Mouse (Mus musculus) adrenal gland, postnatal 36 days (tissue): ENCODE measurements at regions not wholly inside any gene's neighbourhood (a gene's known extent, or its start where the extent isn't known, plus 50 kb on each side); places are given as distances from the start of the nearest gene placed in this dataset.

Source experiments
- DNase-seq, 2 experiments: peaks; one replicate each; pipeline ENCODE4 v3.0.0; 2021; ENCODE audit warnings: mixed read lengths in 1 of 2

- DNase-seq = no peak
Measured at GRCm38 (mm10) chr15:27270203-27270602, 196.3 kb upstream of the Ank start.

- no peak for DNase-seq
Measured at GRCm38 (mm10) chr15:27282279-27282678, 184.2 kb upstream of the Ank start.

GRCm38 (mm10) chr15:27303856-27304255 is 162.6 kb upstream of the Ank start:
- no peak for DNase-seq

- no peak for DNase-seq
Measured at GRCm38 (mm10) chr15:27304256-27304655, 162.2 kb upstream of the Ank start.

DNA sequence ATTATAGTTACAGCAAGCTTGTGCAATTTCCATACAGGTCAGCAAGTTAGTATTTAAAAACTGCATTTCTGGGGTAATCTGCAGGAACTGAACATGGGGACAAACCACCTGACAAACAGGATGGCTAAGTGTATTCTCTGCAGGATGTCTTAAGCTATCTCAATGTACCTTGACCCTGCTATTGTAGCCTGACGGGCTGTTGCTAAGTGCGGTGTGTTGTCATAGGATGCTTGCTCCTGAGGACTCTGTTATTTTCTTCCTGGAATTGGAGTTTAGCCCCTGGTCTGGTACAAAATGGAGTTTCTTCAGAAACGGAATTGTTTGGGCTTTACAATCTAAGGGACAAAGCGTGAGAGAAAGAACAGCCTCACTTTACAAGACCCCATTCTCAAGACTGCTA is 161.4 kb upstream of the Ank start:
- DNase-seq = no peak

DNA sequence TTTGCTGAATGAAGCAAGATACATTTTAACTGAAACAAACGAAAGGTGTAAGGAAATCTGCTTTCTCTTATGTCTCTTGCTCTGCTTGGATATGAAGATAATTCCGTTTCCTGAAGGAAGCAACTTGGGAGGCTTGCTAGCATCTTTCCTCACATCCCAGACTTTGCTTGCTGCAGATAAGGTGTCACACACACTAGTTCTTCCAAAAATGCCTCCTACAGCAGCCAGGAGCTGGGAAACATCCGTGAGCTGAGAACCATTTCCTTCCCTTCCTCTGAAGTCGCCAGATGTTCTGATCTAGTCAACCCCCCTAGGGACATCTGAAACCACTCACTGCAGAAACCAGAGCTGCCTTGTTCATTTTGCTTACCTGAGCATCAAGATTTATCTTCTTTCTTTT is 157.8 kb upstream of the Ank start:
- no peak for DNase-seq

DNA sequence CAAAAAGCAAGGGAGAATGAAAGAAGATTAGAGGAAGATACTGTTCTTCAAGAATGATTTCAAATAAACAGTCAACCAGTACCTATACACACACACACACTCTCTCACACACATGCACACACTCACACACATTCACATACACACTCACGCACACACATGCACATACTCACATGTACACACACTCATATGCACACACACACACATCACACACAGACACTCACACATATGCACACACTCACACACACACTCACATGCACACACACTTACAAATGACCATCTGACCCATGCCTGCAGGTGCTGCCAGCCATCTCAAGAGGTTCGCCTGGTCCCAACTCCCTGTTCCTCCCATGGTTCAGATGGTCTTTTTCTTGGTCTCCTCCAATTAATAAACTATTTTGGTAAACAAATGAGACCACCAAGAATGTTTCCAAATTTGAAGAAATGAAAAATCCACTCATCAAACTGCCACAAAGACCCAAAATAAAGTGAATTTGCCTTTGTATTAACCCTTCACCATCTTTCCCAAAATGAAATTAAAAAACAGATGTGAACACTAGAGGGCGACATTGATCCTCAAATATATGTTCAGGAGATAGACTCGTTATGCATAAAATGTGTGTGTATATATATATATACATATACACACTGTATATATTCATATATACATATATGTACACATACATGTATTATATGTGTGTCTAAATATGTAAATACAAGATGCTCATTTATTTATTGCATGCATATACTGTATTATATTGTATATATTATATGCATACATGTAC is 150.3 kb upstream of the Ank start:
- no peak for DNase-seq

- no peak for DNase-seq
Measured at GRCm38 (mm10) chr15:27316746-27317129, 149.7 kb upstream of the Ank start.

- DNase-seq = no peak
Measured at GRCm38 (mm10) chr15:27321915-27322665, 144.4 kb upstream of the Ank start.

- peak; percentile 59 to 67 for DNase-seq
Measured at GRCm38 (mm10) chr15:27325847-27326548, 140.5 kb upstream of the Ank start.

GRCm38 (mm10) chr15:27326549-27326876 is 140.0 kb upstream of the Ank start:
- no peak for DNase-seq

DNA sequence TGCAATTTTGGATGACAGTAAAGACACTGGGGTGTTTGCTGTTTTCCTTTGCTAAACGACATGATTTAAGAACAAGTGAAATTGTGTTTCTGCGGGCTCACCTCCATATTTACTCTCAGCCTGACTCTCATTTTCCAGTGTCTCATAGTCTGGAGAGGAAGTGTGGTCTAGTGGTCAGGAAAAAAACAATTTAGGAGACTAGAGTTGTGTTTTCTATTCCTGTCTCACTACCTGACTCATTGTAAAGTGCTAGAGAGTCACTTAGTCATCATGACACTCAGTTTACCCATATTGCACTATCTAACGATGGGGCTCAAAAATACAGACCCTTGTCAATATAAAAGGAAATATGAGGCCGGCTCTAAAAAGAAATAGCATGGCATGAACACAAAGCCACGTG is 138.7 kb upstream of the Ank start:
- no peak for DNase-seq

- no peak for DNase-seq
Measured at GRCm38 (mm10) chr15:27328441-27328840, 138.0 kb upstream of the Ank start.

GRCm38 (mm10) chr15:27340070-27340469 is 126.4 kb upstream of the Ank start:
- DNase-seq = no peak

GRCm38 (mm10) chr15:27341518-27341976 is 124.9 kb upstream of the Ank start:
- peak in 1 of 2 experiments; percentile 23 for DNase-seq

DNA sequence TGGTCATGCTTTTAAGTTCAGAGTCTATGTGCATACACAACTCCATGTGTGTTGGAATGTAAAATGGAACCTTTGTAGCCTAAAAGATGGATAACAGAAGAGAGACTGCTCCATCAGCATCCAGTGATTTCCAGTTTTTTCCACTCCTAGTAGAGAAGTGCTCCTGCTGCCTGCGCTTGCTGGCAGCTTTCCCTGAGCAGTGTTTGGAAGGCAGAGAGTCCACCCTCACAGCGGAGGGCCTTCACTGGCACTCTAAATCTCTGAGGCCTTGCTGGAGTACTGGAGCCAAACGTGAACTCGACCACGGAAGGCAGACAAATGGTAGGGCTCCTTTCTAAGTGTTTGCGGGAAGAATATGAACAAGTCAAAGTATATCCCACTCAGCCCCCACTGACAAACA is 108.0 kb upstream of the Ank start:
- no peak for DNase-seq

- DNase-seq = no peak
Measured at GRCm38 (mm10) chr15:27359271-27359670, 107.2 kb upstream of the Ank start.

DNA sequence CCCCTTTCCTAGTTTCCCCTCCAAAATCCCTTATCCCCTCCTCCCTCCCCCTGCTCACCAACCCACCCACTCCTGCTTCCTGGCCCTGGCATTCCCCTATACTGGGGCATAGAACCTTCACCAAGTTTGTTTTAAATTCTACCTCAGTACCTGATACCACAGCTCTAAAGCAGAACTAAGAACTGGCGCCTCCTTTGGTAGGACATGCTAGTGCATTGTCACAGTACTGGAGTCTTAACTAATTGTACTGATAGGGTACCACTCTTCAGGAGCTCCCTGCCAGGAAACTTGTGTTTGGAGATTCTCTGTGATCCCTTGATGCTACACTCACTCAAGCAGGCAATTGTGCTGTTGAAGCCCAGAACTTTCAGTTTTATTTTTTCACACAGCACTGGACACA is 92.0 kb upstream of the Ank start:
- no peak for DNase-seq

- DNase-seq = no peak
Measured at GRCm38 (mm10) chr15:27378601-27379094, 87.8 kb upstream of the Ank start.

DNA sequence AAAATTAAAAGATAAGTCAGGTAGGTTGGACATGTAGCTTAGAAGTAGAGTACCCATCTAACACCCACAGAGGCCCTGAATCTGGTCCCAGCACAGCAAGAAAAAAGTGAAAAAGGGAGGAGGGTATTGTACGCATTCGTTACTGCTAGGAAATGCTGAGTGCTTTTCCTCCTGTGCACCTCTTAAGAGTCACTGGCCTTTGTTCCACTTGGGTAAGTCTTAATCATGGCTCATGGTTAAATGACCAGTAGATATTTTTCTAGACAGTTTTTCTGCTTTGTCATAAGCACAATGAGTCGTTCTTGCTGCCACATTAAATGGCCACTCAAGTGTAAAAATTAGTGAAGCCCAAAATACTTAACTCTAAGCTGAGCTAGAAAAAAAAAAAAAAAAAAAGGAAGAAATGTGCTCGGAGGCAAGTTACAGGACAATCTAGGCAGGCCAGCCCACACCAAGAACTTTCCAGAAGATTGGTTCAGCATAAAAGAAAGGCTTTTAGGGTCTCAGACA is 86.0 kb upstream of the Ank start:
- no peak for DNase-seq

GRCm38 (mm10) chr15:27381565-27381964 is 84.9 kb upstream of the Ank start:
- DNase-seq = no peak

- no peak for DNase-seq
Measured at GRCm38 (mm10) chr15:27390567-27390966, 75.9 kb upstream of the Ank start.

GRCm38 (mm10) chr15:27405721-27406161 is 60.7 kb upstream of the Ank start:
- DNase-seq = peak; percentile 10 to 19
